Mouse (Mus musculus) kidney, postnatal 25 days (tissue): Measurements from ENCODE around the gene Ackr2.

Source experiments
- DNase-seq, 2 experiments: peaks; one replicate each; pipeline ENCODE4 v3.0.0; 2021; ENCODE audit warnings: mixed read lengths in 2 of 2

Ackr2 gene

GRCm38 (mm10) chr9:121919027-121919501 lies 20.9 kb downstream of the Ackr2 start:
- peak; percentile 47 to 67 for DNase-seq

- no peak for DNase-seq
Observed at GRCm38 (mm10) chr9:121923443-121923842, 25.3 kb downstream of the Ackr2 start.

- DNase-seq = no peak
Observed at GRCm38 (mm10) chr9:121923906-121924305, 25.8 kb downstream of the Ackr2 start.

- no peak for DNase-seq
Observed at GRCm38 (mm10) chr9:121924901-121925560, 26.9 kb downstream of the Ackr2 start.

GRCm38 (mm10) chr9:121925959-121926358 lies 27.8 kb downstream of the Ackr2 start:
- DNase-seq = no peak

GRCm38 (mm10) chr9:121926634-121927405 lies 28.7 kb downstream of the Ackr2 start:
- DNase-seq = no peak

GRCm38 (mm10) chr9:121927721-121928120 lies 29.6 kb downstream of the Ackr2 start:
- DNase-seq = no peak

- DNase-seq = peak in 1 of 2 experiments; percentile 54
Observed at GRCm38 (mm10) chr9:121928498-121928897, 30.3 kb downstream of the Ackr2 start.

GRCm38 (mm10) chr9:121934856-121935255 lies 36.7 kb downstream of the Ackr2 start:
- DNase-seq = no peak

GRCm38 (mm10) chr9:121936952-121937351 lies 38.8 kb downstream of the Ackr2 start:
- DNase-seq = no peak

GRCm38 (mm10) chr9:121937451-121937864 lies 39.3 kb downstream of the Ackr2 start:
- DNase-seq = no peak

GRCm38 (mm10) chr9:121937944-121938355 lies 39.8 kb downstream of the Ackr2 start:
- no peak for DNase-seq

- no peak for DNase-seq
Observed at GRCm38 (mm10) chr9:121943005-121943404, 44.9 kb downstream of the Ackr2 start.

- DNase-seq = no peak
Observed at GRCm38 (mm10) chr9:121943628-121944027, 45.5 kb downstream of the Ackr2 start.

- peak; percentile 70 to 76 for DNase-seq
Observed at GRCm38 (mm10) chr9:121947784-121948183, 49.6 kb downstream of the Ackr2 start.

GRCm38 (mm10) chr9:121948431-121948830 lies 50.3 kb downstream of the Ackr2 start:
- DNase-seq = no peak

- DNase-seq = peak; percentile 89 to 90
Observed at GRCm38 (mm10) chr9:121950418-121951113, 52.4 kb downstream of the Ackr2 start, which contains the start of gene Fam198a. Fam198a (plus strand) TSS chr9:121950988.

GRCm38 (mm10) chr9:121951114-121951423 lies 52.9 kb downstream of the Ackr2 start:
- no peak for DNase-seq

GRCm38 (mm10) chr9:121952596-121952995 lies 54.4 kb downstream of the Ackr2 start:
- peak in 1 of 2 experiments; percentile 22 for DNase-seq

GRCm38 (mm10) chr9:121959966-121960635 lies 61.9 kb downstream of the Ackr2 start:
- peak in 1 of 2 experiments; percentile 32 for DNase-seq
